Mouse (Mus musculus) liver, postnatal 0 days (tissue): ENCODE measurements at regions not wholly inside any gene's neighbourhood (a gene's known extent, or its start where the extent isn't known, plus 50 kb on each side); places are given as distances from the start of the nearest gene placed in this dataset.

Experiments used
- CTCF ChIP-seq: sonication (generic); IDR thresholded peaks from 2 replicates; pipeline ENCODE4 v1.5.1; 2016; ENCODE audit warnings: antibody characterized with exemption, low read depth
- EP300 ChIP-seq: IDR thresholded peaks from 2 replicates; pipeline ENCODE4 v1.6.1; 2016; ENCODE audit warnings: antibody characterized with exemption, low read depth, mild to moderate bottlenecking

GRCm38 (mm10) chr13:110529624-110530023 is 134.8 kb downstream of the Plk2 start:
- TF ChIP-seq CTCF: no peak
- no peak for TF ChIP-seq EP300
